Mouse (Mus musculus): Measurements from ENCODE around the gene Hist1h3h. TPM values are rescaled to one million over a fixed set of nuclear protein-coding genes. Genes with fewer than 3 reads are reported as not detected.
"Not testable (repeated sequence)": the region's sequence is repeated elsewhere in the genome, so short reads cannot be mapped to it uniquely, and the experiment has no call there.

Hist1h3h gene
- polyA plus RNA-seq, 1 experiment = not detected

DNA sequence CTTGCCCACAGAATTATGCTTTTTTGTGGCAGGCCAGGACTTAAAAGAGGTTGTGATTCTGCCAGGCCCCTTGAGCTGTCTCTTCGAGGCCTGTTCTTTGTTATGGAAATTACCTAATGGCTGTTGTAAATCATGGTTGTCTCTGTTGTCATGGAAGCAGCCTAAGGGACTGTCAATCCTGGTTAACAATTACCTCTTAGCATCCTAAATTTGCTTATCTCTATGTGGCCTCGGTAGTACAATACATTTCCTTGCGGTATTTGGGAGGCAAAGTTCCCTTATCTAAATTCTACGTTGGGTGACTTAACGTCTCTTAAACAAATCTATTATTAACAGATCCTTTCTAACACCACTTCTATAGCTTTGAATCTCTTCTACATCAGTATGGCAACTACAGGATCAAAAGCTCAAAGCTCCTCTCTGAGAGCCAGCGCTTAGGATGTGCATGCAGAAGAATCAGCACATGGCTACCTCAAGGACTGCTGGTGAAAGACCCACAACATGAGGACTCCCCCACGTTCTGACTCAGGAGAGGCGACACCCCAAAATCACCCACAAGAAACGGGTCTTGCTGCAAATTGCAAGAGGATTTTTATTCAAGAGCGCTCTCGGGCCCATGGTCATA lies 10.6 kb downstream of the Hist1h3h start:
- no peak for DNase-seq (ENCODE audit: low spot score)

DNA sequence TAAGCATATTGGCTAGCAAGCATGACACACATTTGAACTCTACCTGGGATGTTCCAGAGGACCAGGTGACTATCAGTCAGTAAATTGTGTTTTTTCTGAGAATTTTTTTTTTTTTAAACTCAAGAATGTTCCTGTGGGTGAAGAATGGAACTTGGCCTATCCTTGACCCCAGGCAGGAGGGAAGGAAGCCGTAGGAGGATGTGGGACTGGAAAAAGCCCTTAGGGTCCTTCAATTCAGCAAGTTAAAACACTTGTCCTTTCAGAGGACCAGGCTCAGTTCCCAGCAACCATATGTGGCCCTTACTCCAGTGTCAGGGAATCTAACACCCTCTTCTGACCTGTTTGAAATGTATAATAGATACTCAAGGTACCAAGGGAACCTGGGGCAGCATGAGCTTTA lies 12.1 kb downstream of the Hist1h3h start:
- no peak for DNase-seq (ENCODE audit: low spot score)

DNA sequence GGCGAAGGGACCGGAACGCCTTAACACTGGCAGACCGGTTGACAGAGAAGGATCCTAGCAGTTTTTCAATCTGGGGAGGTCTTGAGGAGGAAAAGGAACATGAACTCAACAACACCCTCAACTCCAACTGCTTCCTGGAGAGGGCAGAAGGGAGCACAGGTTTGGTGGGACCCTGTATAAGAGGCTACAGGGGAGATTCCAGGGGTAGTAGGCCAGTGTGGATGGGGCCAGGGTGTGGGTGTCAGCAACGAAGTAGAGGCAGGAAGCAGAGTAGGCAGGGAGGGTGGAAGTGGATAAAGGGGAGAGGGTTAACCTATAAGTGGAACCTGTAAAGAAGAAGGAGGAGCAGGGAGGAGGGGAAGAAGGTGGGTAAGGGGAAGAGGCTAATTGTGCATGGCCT lies 16.0 kb downstream of the Hist1h3h start:
- no peak for DNase-seq (ENCODE audit: low spot score)

DNA sequence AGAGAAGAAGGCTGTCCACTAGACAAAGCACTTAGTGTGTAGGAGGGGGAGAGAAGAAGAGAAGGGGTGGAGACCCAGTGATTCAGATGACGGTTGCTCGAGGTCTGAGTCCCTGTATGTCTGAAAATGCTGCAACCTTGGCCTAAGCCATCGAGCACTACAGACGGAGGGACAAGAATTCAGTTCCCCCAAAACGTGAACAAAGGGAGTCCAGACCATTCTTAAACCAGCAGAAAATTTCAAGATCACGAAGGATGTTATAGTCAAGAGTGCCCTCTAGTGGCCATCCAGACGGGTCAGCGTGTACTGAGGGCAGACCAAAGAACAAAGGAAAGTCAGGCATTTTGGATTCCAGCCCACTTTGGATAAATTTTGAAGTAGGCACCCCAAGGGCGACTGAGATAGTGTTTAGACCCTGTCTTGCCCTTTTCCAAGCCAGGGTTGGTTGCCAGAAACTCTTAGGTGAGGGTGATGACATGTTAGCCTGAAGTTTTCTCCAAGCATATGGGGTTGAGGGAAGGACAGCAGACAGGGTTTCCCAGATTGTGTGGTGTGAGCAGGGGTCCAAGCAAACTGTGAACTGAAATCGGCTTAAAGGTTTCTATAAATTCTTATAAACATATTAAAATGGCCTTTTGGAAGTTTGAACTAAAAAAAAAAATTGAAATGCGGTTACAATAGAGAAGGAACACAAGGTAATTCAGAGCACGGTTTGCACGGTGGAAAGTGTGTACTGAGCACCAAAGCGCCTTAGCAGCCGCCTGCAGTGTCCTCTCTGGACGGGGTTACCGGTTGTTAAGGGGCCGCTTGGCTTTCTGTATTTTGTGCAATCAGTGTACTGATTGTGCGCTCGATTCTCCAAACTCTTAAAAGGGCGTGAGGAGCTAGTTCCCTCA lies 16.8 kb downstream of the Hist1h3h start:
- DNase-seq (ENCODE audit: low spot score) = no peak

DNA sequence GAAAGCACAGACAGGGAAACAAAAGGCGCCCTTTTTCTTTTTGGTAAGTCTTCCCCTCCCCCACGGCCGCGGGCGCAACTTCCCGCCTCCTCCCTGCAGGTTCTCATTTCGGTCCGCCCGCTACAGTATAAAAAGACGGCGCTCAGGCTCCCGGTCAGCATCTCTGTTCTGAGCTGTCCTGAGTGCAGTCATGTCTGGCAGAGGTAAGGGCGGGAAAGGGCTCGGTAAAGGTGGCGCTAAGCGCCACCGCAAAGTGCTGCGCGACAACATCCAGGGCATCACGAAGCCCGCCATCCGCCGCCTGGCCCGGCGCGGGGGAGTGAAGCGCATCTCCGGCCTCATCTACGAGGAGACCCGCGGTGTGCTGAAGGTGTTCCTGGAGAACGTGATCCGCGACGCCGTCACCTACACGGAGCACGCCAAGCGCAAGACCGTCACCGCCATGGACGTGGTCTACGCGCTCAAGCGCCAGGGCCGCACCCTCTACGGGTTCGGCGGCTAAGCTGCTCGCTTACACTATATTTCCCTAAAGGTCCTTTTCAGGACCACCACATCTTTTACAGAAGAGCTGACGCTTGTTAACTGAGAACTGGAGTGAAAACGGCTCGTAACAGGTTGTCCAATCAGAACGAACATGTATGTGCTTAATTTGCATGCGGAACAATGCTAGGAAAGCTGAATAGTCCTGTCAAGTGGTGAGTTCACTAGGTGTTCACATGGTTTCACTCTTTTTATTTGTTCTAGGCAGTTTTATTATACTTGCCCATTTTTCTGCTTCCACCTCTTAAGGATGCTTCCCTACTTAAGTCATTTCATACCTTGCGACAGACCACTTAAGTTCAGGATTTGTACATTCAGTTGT lies 17.7 kb downstream of the Hist1h3h start, which contains the start of gene Hist1h4j:
Gene Hist1h4j (plus strand): TSS at position 159 of the 862 bp plus-strand sequence.
- DNase-seq (ENCODE audit: low spot score) = peak; percentile 46

DNA sequence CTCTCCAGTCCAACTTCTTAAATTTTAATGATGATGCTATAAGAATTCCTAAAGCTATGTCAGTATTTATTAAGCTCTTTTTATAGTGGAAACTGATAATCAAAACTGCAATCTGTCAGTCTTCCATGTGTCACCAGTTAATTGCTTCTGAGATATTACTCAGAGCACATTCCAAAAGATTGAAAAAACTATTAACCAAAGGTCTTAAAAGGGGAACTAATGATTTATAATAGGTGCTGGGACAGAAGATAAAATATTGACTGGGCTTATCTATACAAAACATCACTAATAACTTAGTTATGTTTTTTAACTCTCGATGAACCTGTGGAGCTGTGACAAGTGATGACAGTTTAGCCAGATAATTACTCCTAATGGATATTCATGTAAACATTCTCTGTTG lies 27.5 kb downstream of the Hist1h3h start:
- DNase-seq (ENCODE audit: low spot score) = no peak

DNA sequence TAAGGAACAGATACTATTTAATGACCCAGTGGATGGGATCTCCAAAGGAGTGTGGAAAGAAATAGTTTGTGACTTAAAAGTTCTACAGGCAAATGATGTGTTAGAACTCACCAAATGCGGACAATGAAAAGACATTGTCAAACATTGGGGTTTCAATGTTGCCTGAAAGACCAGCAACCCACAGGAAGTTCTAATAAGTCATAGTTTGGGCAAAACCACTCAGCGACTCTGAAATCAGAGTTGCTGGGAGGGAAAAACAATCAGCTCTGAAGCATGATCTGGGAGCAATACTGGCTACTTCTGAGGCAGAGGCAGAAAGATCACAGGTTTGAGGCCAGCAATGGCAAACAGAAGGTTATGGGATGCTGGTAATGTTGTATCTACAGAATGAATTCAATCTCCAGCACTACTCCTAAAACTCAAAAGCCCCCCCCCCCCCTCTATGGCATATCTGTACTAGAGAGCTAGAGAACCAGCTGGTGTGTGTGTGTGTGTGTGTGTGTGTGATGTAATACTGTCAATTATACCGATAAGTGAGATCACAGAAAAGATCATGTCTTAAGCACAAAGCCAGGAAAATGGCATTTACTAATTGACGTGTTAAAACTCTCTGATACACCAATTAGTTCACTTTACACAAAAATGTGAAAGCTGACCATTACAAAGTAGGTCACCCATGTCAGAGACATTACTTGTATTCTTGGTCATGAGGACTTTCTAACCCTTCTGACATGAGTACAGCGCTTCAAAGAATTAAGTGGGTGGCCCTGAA lies 32.1 kb downstream of the Hist1h3h start:
- DNase-seq (ENCODE audit: low spot score) = no peak

DNA sequence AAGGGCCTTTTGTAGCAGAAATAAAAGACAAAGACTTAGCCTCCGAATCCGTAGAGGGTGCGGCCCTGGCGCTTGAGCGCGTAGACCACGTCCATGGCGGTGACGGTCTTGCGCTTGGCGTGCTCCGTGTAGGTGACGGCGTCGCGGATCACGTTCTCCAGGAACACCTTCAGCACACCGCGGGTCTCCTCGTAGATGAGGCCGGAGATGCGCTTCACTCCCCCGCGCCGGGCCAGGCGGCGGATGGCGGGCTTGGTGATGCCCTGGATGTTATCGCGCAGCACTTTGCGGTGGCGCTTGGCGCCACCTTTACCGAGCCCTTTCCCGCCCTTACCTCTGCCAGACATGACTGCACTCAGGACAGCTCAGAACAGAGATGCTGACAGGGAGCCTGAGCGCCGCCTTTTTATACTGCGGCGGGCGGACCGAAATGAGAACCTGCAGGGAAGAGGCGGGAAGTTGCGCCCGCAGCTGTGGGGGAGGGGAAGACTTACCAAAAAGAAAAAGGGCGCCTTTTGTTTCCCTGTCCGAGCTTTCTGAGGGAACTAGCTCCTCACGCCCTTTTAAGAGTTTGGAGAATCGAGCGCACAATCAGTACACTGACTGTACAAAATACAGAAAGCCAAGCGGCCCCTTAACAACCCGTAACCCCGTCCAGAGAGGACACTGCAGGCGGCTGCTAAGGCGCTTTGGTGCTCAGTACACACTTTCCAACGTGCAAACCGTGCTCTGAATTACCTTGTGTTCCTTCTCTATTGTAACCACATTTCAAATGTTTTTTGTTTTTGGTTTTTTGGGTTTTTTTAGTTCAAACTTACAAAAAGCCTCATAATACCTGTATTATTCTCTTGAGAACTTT lies 32.9 kb downstream of the Hist1h3h start, which contains the start of gene Hist1h4k:
Gene Hist1h4k (minus strand): TSS at position 347 of the 859 bp plus-strand sequence.
- DNase-seq (ENCODE audit: low spot score) = peak; percentile 73

DNA sequence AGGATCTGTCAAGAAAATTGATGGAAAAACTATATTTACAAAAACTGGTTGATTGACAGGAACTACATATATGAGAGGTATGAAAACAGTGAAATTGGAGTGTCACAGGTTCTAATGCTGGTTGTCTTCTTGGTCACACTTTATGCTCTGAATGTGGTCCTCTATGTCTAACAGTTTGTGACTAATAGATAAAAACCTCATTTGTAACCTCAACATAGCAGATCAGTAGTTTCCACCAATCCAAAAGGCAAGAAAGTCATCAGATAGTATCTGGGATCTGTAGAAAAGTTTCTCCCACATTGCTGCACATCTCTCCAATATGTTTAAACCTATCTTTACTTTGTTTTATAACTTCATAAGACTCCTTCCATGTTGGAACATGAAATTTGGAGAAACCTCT lies 34.0 kb downstream of the Hist1h3h start:
- no peak for DNase-seq (ENCODE audit: low spot score)

DNA sequence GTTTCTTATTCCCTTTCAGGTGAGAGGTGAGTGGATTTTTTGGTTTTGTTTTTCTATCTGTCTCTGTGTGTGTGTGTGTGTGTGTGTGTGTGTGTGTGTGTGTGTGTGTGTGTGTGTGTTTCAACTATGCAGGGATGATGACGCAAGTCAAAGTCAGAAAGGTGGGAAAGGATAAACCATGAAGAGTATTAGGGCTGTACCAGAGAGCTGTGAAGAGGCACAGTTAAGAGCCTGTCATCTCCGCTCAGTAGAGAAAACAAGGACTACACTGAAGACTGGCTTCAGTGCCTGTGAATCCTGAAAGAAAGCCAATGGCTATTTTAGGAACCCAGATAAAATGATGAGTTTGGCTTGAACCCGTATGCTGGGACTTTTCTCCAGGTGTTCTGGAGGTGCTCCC lies 34.4 kb downstream of the Hist1h3h start:
- DNase-seq (ENCODE audit: low spot score) = no peak

DNA sequence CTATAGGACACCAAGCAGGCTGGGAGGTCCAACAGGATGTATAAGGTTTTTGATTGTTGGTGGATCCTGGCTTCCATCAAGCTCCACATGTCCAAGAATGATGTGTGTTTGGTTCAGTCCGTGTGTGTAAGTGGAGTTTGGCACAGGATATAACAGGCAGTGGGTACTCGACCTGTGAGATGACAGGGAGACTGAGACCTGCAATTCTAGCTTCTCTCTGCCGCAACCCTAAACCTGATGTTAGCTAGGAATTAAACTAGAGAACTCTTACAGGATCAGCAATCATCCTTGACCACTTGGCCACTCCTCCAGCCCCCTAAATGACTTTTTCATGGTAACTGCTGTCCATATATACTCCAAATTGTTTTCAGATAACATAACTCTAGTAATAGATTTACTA lies 34.9 kb downstream of the Hist1h3h start:
- no peak for DNase-seq (ENCODE audit: low spot score)

DNA sequence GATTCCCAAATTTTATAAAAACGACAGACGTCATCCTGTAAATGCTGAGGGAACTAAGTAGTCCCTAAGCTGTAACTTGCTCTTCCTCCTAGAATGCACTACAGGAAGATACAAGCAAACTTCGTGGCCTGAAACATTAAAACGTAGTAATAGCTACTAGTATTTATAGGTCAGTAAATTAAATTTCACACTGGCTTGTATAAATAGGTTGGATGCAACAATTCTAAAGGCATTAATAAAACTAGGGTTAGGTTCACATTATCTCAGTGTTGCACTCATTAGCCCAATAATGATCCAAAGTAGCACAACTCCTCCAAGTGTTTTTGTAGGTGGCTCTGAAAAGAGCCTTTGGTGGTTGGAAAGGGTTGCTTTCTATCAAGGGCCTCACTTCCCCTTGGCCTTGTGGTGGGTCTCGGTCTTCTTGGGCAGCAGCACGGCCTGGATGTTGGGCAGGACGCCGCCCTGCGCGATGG lies 35.6 kb downstream of the Hist1h3h start:
- DNase-seq (ENCODE audit: low spot score) = no peak

DNA sequence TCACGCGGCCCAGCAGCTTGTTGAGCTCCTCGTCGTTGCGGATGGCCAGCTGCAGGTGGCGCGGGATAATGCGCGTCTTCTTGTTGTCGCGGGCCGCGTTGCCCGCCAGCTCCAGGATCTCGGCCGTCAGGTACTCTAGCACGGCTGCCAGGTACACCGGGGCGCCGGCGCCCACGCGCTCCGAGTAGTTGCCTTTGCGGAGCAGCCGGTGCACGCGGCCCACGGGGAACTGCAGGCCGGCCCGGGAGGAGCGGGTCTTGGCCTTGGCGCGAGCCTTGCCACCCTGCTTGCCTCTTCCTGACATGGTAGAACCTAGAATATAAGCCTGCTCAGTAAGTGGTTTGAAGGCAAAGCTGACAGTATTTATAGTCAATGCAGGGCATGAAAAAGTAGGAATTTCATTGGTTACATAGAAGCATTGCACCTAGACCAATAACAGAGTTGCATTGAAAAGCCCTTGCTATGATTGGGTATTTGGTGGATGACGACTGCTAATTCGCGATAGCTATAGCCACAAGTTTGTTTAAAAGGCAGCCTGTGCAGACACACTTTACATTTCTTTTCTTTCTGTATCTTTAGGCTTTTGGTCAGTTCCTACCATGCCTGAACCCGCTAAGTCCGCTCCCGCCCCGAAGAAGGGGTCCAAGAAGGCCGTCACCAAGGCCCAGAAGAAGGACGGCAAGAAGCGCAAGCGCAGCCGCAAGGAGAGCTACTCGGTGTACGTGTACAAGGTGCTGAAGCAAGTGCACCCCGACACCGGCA lies 36.2 kb downstream of the Hist1h3h start, which contains the start of the genes Hist1h2ak and Hist1h2bn:
Gene Hist1h2ak (minus strand): TSS at position 304 of the 762 bp plus-strand sequence.
Gene Hist1h2bn (plus strand): TSS at position 600 of the 762 bp plus-strand sequence.
- DNase-seq (ENCODE audit: low spot score) = peak; percentile 34

DNA sequence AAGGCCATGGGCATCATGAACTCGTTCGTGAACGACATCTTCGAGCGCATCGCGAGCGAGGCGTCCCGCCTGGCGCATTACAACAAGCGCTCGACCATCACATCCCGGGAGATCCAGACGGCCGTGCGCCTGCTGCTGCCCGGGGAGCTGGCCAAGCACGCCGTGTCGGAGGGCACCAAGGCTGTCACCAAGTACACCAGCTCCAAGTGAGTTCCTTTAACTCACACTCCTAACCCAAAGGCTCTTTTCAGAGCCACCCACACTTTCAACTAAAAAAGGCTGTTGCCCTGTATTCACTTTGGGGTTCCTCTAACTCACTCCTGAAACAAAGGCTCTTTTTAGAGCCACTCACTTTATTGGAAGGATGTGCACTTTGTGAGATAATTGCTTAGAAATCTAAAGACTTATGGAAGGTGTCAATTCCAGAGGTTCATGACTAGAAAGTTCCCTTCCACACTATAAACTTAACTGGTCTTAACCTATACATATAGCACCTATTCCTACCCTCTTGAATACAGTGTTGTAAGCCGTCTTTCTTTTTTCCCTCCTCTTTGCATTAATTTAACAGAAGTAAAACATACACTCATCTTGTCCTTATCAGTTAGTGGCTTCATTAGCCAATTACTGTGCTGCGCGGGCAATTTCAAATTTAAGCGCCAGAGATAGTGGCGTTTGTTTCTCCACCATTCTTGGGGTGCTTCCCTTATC lies 37.0 kb downstream of the Hist1h3h start:
- DNase-seq (ENCODE audit: low spot score) = not testable (repeated sequence)

DNA sequence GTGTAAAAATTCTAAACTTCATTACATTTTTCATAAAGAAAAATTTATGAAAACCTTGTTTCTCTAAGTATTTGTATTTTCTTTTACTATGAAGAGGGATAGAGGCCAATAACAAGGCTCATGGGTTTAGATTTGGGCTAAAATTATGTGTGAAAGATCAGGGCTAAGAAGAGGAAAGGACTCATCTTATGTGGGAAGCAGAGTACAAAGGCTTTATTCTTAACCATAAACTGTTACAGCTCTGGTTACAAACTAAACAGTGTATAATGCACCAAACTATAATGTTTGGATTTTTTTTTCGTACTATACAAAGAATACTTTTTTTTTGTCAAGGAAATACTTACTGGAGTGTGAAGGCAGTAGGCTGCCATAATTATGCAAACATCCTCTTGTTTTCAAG lies 38.2 kb downstream of the Hist1h3h start:
- no peak for DNase-seq (ENCODE audit: low spot score)

Measured in urinary bladder, adult 2 months (tissue).